Mouse (Mus musculus) C3H10T1/2 (cell line): ENCODE measurements around the gene Txndc15. TPM values are rescaled to one million over a fixed set of nuclear protein-coding genes. Genes with fewer than 3 reads are reported as not detected.

Experiments used
- polyA plus RNA-seq, 2 experiments: library from polyadenylated mRNA; unstranded; fragments of >200 nt; fragmentation: generic; extraction: Trizol; gene quantifications; one replicate each; pipeline ENCODE4 v1.2.1; 2012; ENCODE audit warnings: missing spikeins in 2 of 2

The Txndc15 gene
- polyA plus RNA-seq: 10 to 100 TPM in 1 of 2 experiments, 1 to 10 TPM in 1; 5.5 to 59.7 TPM

GRCm38 (mm10) chr13:55714501-55715166, at the start of gene Txndc15:
Gene Txndc15, plus strand, starts transcription at chr13:55714650.

GRCm38 (mm10) chr13:55692535-55693242, 21.8 kb upstream of the Txndc15 start, which contains the start of gene B230219D22Rik:
Gene B230219D22Rik, plus strand, starts transcription at chr13:55693124.

GRCm38 (mm10) chr13:55727120-55727838, 12.8 kb downstream of the Txndc15 start, which contains the start of gene Pcbd2:
Gene Pcbd2, plus strand, starts transcription at chr13:55727368.

Other genes starting within 250 kb of the Txndc15 start
- 10 to 100 TPM in 1 of 2 experiments, 1 to 10 TPM in 1; 2.5 to 20.5 TPM for gene Dbn1, start 226.5 kb upstream of the Txndc15 start, polyA plus RNA-seq
- gene Pdlim7, start 201.0 kb upstream of the Txndc15 start, polyA plus RNA-seq: 100 to 1,000 TPM in 1 of 2 experiments, 10 to 100 TPM in 1; 68.4 to 106 TPM
- gene Dok3, start 185.4 kb upstream of the Txndc15 start, polyA plus RNA-seq: 1 to 10 TPM in 1 of 2 experiments, under 1 TPM in 1; 0.34 to 1.7 TPM
- gene Ddx41, start 178.0 kb upstream of the Txndc15 start, polyA plus RNA-seq: 10 to 100 TPM; 49.9 to 50.1 TPM
- gene Fam193b, start 143.5 kb upstream of the Txndc15 start, polyA plus RNA-seq: 10 to 100 TPM in 1 of 2 experiments, 1 to 10 TPM in 1; 9.0 to 47.1 TPM
- 100 to 1,000 TPM; 105 to 221 TPM for gene Tmed9, start 140.9 kb upstream of the Txndc15 start, polyA plus RNA-seq
- 10 to 100 TPM in 1 of 2 experiments, 1 to 10 TPM in 1; 4.8 to 13.1 TPM for gene B4galt7, start 114.8 kb upstream of the Txndc15 start, polyA plus RNA-seq
- 10 to 100 TPM; 14.1 to 40.8 TPM for gene Caml, start 91.6 kb upstream of the Txndc15 start, polyA plus RNA-seq
- gene Ddx46, start 79.6 kb upstream of the Txndc15 start, polyA plus RNA-seq: 1 to 10 TPM; 1.7 to 8.0 TPM
- 1 to 10 TPM in 1 of 2 experiments, under 1 TPM in 1; 0.85 to 9.6 TPM for gene B230219D22Rik, start 21.5 kb upstream of the Txndc15 start, polyA plus RNA-seq
- 10 to 100 TPM; 42.3 to 96.6 TPM for gene Pcbd2, start 12.7 kb downstream of the Txndc15 start, polyA plus RNA-seq
- gene Catsper3, start 69.9 kb downstream of the Txndc15 start, polyA plus RNA-seq: under 1 TPM; 0.05 to 0.16 TPM
- gene Pitx1, start 121.5 kb downstream of the Txndc15 start, polyA plus RNA-seq: not detected